Mouse (Mus musculus) forebrain, embryonic 14.5 days (tissue): ENCODE measurements around the gene Ogg1. TPM values are rescaled to one million over a fixed set of nuclear protein-coding genes. Genes with fewer than 3 reads are reported as not detected.

Experiments used
- ATAC-seq: fragments of 200-750 bp; cut with Nextera tagmentation; 2 replicates; pipeline ENCODE4 v1.8.0; 2017; ENCODE audit warnings: mild to moderate bottlenecking, moderate library complexity
- DNase-seq: peaks from one replicate; pipeline ENCODE4 v3.0.0-alpha.2; 2015; ENCODE audit warnings: low spot score
- H3K27ac ChIP-seq: fragments of 300-500 bp; sonication (generic); 2 replicates; pipeline ENCODE4 v1.5.1; 2014; ENCODE audit warnings: low read depth, mild to moderate bottlenecking, control low read depth, low read length, moderate library complexity
- H3K27me3 ChIP-seq: fragments of 300-500 bp; sonication (generic); replicated peaks from 2 replicates; pipeline ENCODE4 v1.6.1; 2014; ENCODE audit warnings: low read length, control low read depth, mixed read lengths; ENCODE audit not compliant: control insufficient read depth, insufficient read depth
- H3K36me3 ChIP-seq: fragments of 300-500 bp; sonication (generic); 2 replicates; pipeline ENCODE4 v1.6.1; 2014; ENCODE audit warnings: low read length, control low read depth; ENCODE audit not compliant: control insufficient read depth, insufficient read depth
- H3K4me1 ChIP-seq: fragments of 300-500 bp; sonication (generic); 2 replicates; pipeline ENCODE4 v1.6.1; 2014; ENCODE audit warnings: antibody characterized with exemption, low read length, control low read depth; ENCODE audit not compliant: control insufficient read depth, insufficient read depth
- H3K4me2 ChIP-seq: fragments of 300-500 bp; sonication (generic); 2 replicates; pipeline ENCODE4 v1.6.1; 2014; ENCODE audit warnings: mild to moderate bottlenecking, control low read depth, low read length
- H3K4me3 ChIP-seq: fragments of 300-500 bp; sonication (generic); 2 replicates; pipeline ENCODE4 v1.5.1; 2014; ENCODE audit warnings: low read depth, low read length, control low read depth
- H3K9ac ChIP-seq: fragments of 300-500 bp; sonication (generic); 2 replicates; pipeline ENCODE4 v1.6.1; 2014; ENCODE audit warnings: mild to moderate bottlenecking, low read length, control low read depth, moderate library complexity
- H3K9me3 ChIP-seq: fragments of 300-500 bp; sonication (generic); replicated peaks from 2 replicates; pipeline ENCODE4 v1.6.1; 2016; ENCODE audit warnings: low read length, control low read depth, mixed read lengths; ENCODE audit not compliant: control insufficient read depth
- WGBS: fragments of 180-500 bp; shearing (Covaris S2); extraction: QIAGEN DNeasy Blood & Tissue Kit; methylation state at CpG from one replicate; pipeline ENCODE4 v1.1.7; 2014; 5-methylcytosine and 5-hydroxymethylcytosine counted together
- polyA plus RNA-seq: library from polyadenylated mRNA; unstranded; fragments of >200 nt; fragmentation: Nextera tagmentation; extraction: Ambion mirVana; gene quantifications from 2 replicates; pipeline ENCODE4 v1.2.1, GENCODE M21; 2014

The Ogg1 gene
- polyA plus RNA-seq, result 12.7 and 14.7 TPM in 2 replicates

GRCm38 (mm10) chr6:113326533-113327315, at the start of gene Ogg1:
TSS of gene Ogg1 (plus strand) at chr6:113326972.
- H3K4me2 ChIP-seq, result peak within 1 kb of the TSS; percentile 88
- H3K27me3 ChIP-seq, result no peaks in the 10 kb centered on the region
- no peaks in the 10 kb centered on the region; the same call in 1 of the 2 replicates for H3K4me1 ChIP-seq
- ATAC-seq, result peak; percentile 99
- H3K9ac ChIP-seq, result peak within 1 kb of the TSS; percentile 77
- WGBS, result under 1% methylated on average over 52 of the region's 52 CpGs
- no peaks in the 10 kb centered on the region for H3K9me3 ChIP-seq
- H3K4me3 ChIP-seq, result peak within 1 kb of the TSS; percentile 48
- peak within 1 kb of the TSS; percentile 86 for H3K27ac ChIP-seq
- peaks cover 46% of the 10 kb centered on the region for H3K36me3 ChIP-seq
- DNase-seq, result peak; percentile 99

- DNase-seq (no peak), ATAC-seq (0 out of 2 replicates have a peak, but pooled peaks have one; percentile 24)
- WGBS, result 66% methylated on average over 6 of the region's 6 CpGs
- Histone ChIP-seq H3K27me3 (peaks cover 32% of the 10 kb centered on the region), H3K4me3 (no peak overlapping the region), H3K36me3 (peaks cover 28% of the 10 kb centered on the region), H3K4me2 (peak overlapping the region; percentile 50; the same call in 1 of the 2 replicates), H3K27ac (no peak overlapping the region), H3K4me1 (peaks cover 5% of the 10 kb centered on the region; the same call in 1 of the 2 replicates), H3K9me3 (no peaks in the 10 kb centered on the region), H3K9ac (no peak overlapping the region)
Observed at GRCm38 (mm10) chr6:113281676-113282075, 45.1 kb upstream of the Ogg1 start.

- Histone ChIP-seq H3K4me2 (peak within 1 kb of the TSS; percentile 50), H3K9ac (peak within 1 kb of the TSS; percentile 46; the same call in 1 of the 2 replicates), H3K36me3 (peaks cover 24% of the 10 kb centered on the region), H3K27ac (no peak within 1 kb of the TSS), H3K4me3 (peak within 1 kb of the TSS; percentile 25), H3K27me3 (peaks cover 32% of the 10 kb centered on the region), H3K9me3 (no peaks in the 10 kb centered on the region), H3K4me1 (peaks cover 5% of the 10 kb centered on the region; the same call in 1 of the 2 replicates)
- peak; percentile 77 for ATAC-seq
- WGBS, result 2% methylated on average over 37 of the region's 37 CpGs
- DNase-seq, result peak; percentile 39
Observed at GRCm38 (mm10) chr6:113282101-113282802, 44.5 kb upstream of the Ogg1 start, which contains the start of gene Cpne9. TSS of gene Cpne9 (plus strand) at chr6:113282307.

- peak overlapping the region; percentile 16; the same call in 1 of the 2 replicates for H3K4me3 ChIP-seq
- H3K4me2 ChIP-seq, result peak overlapping the region; percentile 50
- H3K9me3 ChIP-seq, result no peaks in the 10 kb centered on the region
- no peak for DNase-seq
- peaks cover 32% of the 10 kb centered on the region for H3K27me3 ChIP-seq
- WGBS, result under 1% methylated on average over 22 of the region's 22 CpGs
- peaks cover 18% of the 10 kb centered on the region for H3K36me3 ChIP-seq
- peak; percentile 27 for ATAC-seq
- no peak overlapping the region for H3K9ac ChIP-seq
- no peak overlapping the region for H3K27ac ChIP-seq
- H3K4me1 ChIP-seq, result peaks cover 5% of the 10 kb centered on the region; the same call in 1 of the 2 replicates
Observed at GRCm38 (mm10) chr6:113282969-113283368, 43.8 kb upstream of the Ogg1 start.

- Histone ChIP-seq H3K36me3 (peaks cover 13% of the 10 kb centered on the region; the same call in 1 of the 2 replicates), H3K27ac (no peak overlapping the region), H3K4me2 (no peak overlapping the region), H3K9ac (no peak overlapping the region), H3K4me3 (no peak overlapping the region), H3K4me1 (peaks cover 5% of the 10 kb centered on the region; the same call in 1 of the 2 replicates), H3K9me3 (no peaks in the 10 kb centered on the region), H3K27me3 (peaks cover 32% of the 10 kb centered on the region)
- ATAC-seq (no peak), DNase-seq (no peak)
- 2% methylated on average over 6 of the region's 6 CpGs for WGBS
Observed at GRCm38 (mm10) chr6:113283500-113283899, 43.3 kb upstream of the Ogg1 start.

- Histone ChIP-seq H3K27ac (no peak overlapping the region), H3K9me3 (no peaks in the 10 kb centered on the region), H3K4me3 (no peak overlapping the region), H3K27me3 (peaks cover 32% of the 10 kb centered on the region), H3K36me3 (peaks cover 7% of the 10 kb centered on the region; the same call in 1 of the 2 replicates), H3K4me1 (peaks cover 5% of the 10 kb centered on the region; the same call in 1 of the 2 replicates), H3K4me2 (no peak overlapping the region), H3K9ac (no peak overlapping the region)
- ATAC-seq (no peak), DNase-seq (no peak)
- WGBS, result 73% methylated on average over 3 of the region's 3 CpGs
Observed at GRCm38 (mm10) chr6:113284931-113285330, 41.8 kb upstream of the Ogg1 start.

GRCm38 (mm10) chr6:113286316-113286715, 40.5 kb upstream of the Ogg1 start:
- H3K9me3 ChIP-seq, result no peaks in the 10 kb centered on the region
- H3K4me2 ChIP-seq, result no peak overlapping the region
- ATAC-seq (no peak), DNase-seq (no peak)
- no peak overlapping the region for H3K27ac ChIP-seq
- H3K4me3 ChIP-seq, result no peak overlapping the region
- no peak overlapping the region for H3K9ac ChIP-seq
- 79% methylated on average over 1 of the region's 1 CpGs for WGBS
- peaks cover 32% of the 10 kb centered on the region for H3K27me3 ChIP-seq
- no peaks in the 10 kb centered on the region for H3K36me3 ChIP-seq
- H3K4me1 ChIP-seq, result peaks cover 5% of the 10 kb centered on the region; the same call in 1 of the 2 replicates

- 67% methylated on average over 4 of the region's 4 CpGs for WGBS
- no peak for DNase-seq
Observed at GRCm38 (mm10) chr6:113287236-113287635, 39.5 kb upstream of the Ogg1 start.

More at GRCm38 (mm10) chr6:113287236-113287635, 39.5 kb upstream of the Ogg1 start:
- Histone ChIP-seq H3K9me3 (no peaks in the 10 kb centered on the region), H3K4me2 (no peak overlapping the region), H3K4me3 (no peak overlapping the region), H3K4me1 (peaks cover 3% of the 10 kb centered on the region; the same call in 1 of the 2 replicates), H3K36me3 (no peaks in the 10 kb centered on the region), H3K9ac (no peak overlapping the region), H3K27ac (no peak overlapping the region), H3K27me3 (peaks cover 23% of the 10 kb centered on the region)
- no peak for ATAC-seq
